In genomic region chr16:76371614-76371917, GRCm38 (mm10) we compare ENCODE assay signal across 8 mouse cellular contexts. TPM values are rescaled to one million over a fixed set of nuclear protein-coding genes. Genes with fewer than 3 reads are reported as not detected.
DNase-seq lines count a peak whose midpoint lies in the region; ATAC-seq and TF ChIP-seq lines count a peak whose summit lies in the region.

No protein-coding gene starts in this region.

- no peaks in the 10 kb centered on the region for H3K27me3 ChIP-seq in embryonic facial prominence, embryonic 11.5 days (ENCODE audit: control insufficient read depth, insufficient read depth, low read length)
- H3K27me3 ChIP-seq in intestine, embryonic 15.5 days (replicated peaks) = no peaks in the 10 kb centered on the region
- no peaks in the 10 kb centered on the region for H3K27me3 ChIP-seq in neural tube, embryonic 14.5 days (ENCODE audit: control insufficient read depth, insufficient read depth, low read length)

- peak overlapping the region; percentile 99; the same call in 1 of the 2 replicates for H3K27ac ChIP-seq in embryonic facial prominence, embryonic 11.5 days (replicated peaks; ENCODE audit: low read depth, low read length)
- peak overlapping the region; percentile 99; the same call in 1 of the 2 replicates for H3K27ac ChIP-seq in intestine, embryonic 15.5 days
- H3K27ac ChIP-seq in neural tube, embryonic 14.5 days (ENCODE audit: low read depth, low read length) = no peak overlapping the region

- no peaks in the 10 kb centered on the region for H3K9me3 ChIP-seq in embryonic facial prominence, embryonic 11.5 days (replicated peaks; ENCODE audit: control insufficient read depth, low read length)
- no peaks in the 10 kb centered on the region for H3K9me3 ChIP-seq in intestine, embryonic 15.5 days
- no peaks in the 10 kb centered on the region for H3K9me3 ChIP-seq in neural tube, embryonic 14.5 days (ENCODE audit: control insufficient read depth, low read length)

- DNase-seq in lung, adult 2 months = no peak
- DNase-seq in lung, adult 18-20 months = no peak
- no peak for DNase-seq in embryonic facial prominence, embryonic 11.5 days (ENCODE audit: low spot score)
- DNase-seq in frontal cortex, postnatal 14 days (ENCODE audit: low spot score in 2 of 2) = no peak
- no peak for DNase-seq in yolk sac, embryonic 10.5 days (ENCODE audit: low spot score)

- WGBS in lung, adult 2 months = 5% methylated on average over 7 of the region's 7 CpGs
- WGBS in embryonic facial prominence, embryonic 11.5 days = 3% methylated on average over 7 of the region's 7 CpGs
- WGBS in intestine, embryonic 15.5 days = under 1% methylated on average over 7 of the region's 7 CpGs
- 3% methylated on average over 7 of the region's 7 CpGs for WGBS in neural tube, embryonic 14.5 days

- H3K9ac ChIP-seq in embryonic facial prominence, embryonic 11.5 days (replicated peaks; ENCODE audit: low read length) = peak overlapping the region; percentile 98
- peak overlapping the region; percentile 94 for H3K9ac ChIP-seq in intestine, embryonic 15.5 days
- H3K9ac ChIP-seq in neural tube, embryonic 14.5 days (replicated peaks; ENCODE audit: low read depth, low read length) = peak overlapping the region; percentile 93; the same call in 1 of the 2 replicates

- H3K36me3 ChIP-seq in embryonic facial prominence, embryonic 11.5 days (replicated peaks; ENCODE audit: control insufficient read depth, insufficient read depth, low read depth, low read length) = no peaks in the 10 kb centered on the region
- no peaks in the 10 kb centered on the region for H3K36me3 ChIP-seq in intestine, embryonic 15.5 days
- H3K36me3 ChIP-seq in neural tube, embryonic 14.5 days (ENCODE audit: control insufficient read depth, insufficient read depth, low read length) = no peaks in the 10 kb centered on the region

- no peak for TF ChIP-seq POLR2A in lung, adult 2 months (IDR thresholded peaks at IDR 0.05; ENCODE audit: borderline replicate concordance, extremely low read depth, low read depth, low read length)

- peak overlapping the region; percentile 64 for H3K4me2 ChIP-seq in embryonic facial prominence, embryonic 11.5 days (ENCODE audit: low read depth, low read length)
- peak overlapping the region; percentile 56 for H3K4me2 ChIP-seq in intestine, embryonic 15.5 days (replicated peaks)
- peak overlapping the region; percentile 56 for H3K4me2 ChIP-seq in neural tube, embryonic 14.5 days (ENCODE audit: low read depth, low read length)

- TF ChIP-seq CTCF in lung, adult 2 months (IDR thresholded peaks at IDR 0.05; ENCODE audit: insufficient read depth, low read length) = no peak

- peaks cover 11% of the 10 kb centered on the region for H3K4me1 ChIP-seq in lung, adult 2 months (ENCODE audit: control insufficient read depth, insufficient read depth, low read length)
- H3K4me1 ChIP-seq in embryonic facial prominence, embryonic 11.5 days (ENCODE audit: control insufficient read depth, insufficient read depth, low read length) = no peaks in the 10 kb centered on the region
- H3K4me1 ChIP-seq in intestine, embryonic 15.5 days (replicated peaks) = peaks cover 17% of the 10 kb centered on the region
- peaks cover 15% of the 10 kb centered on the region; the same call in 1 of the 2 replicates for H3K4me1 ChIP-seq in neural tube, embryonic 14.5 days (ENCODE audit: control insufficient read depth, insufficient read depth, low read length)

- peak overlapping the region; percentile 80 for H3K4me3 ChIP-seq in lung, adult 2 months (replicated peaks; ENCODE audit: extremely low read depth, low read depth, low read length)
- H3K4me3 ChIP-seq in embryonic facial prominence, embryonic 11.5 days (ENCODE audit: low read depth, low read length) = peak overlapping the region; percentile 95
- H3K4me3 ChIP-seq in intestine, embryonic 15.5 days (replicated peaks) = peak overlapping the region; percentile 87
- peak overlapping the region; percentile 84 for H3K4me3 ChIP-seq in neural tube, embryonic 14.5 days (ENCODE audit: low read depth, low read length)

- no peak for ATAC-seq in embryonic facial prominence, embryonic 11.5 days (replicated peaks; ENCODE audit: insufficient number of reproducible peaks, low FRiP score, low TSS enrichment, low read depth)
- no peak for ATAC-seq in intestine, embryonic 15.5 days
- no peak for ATAC-seq in neural tube, embryonic 14.5 days (ENCODE audit: low read depth)
- no peak for ATAC-seq in inflammation-experienced regulatory T-cells, adult 6 months

RNA-seq across cellular contexts. Expression of gene Nrip1, which starts 2.1 kb away (rescaled TPM):
- 7.6 and 8.0 TPM in 2 replicates for polyA plus RNA-seq in lung, adult 2 months (2012; rRNA removed)
- 29.0 and 43.0 TPM in 2 replicates for polyA plus RNA-seq in embryonic facial prominence, embryonic 11.5 days (2014; fragmentation: Nextera tagmentation; extraction: Ambion mirVana)
- polyA plus RNA-seq in intestine, embryonic 15.5 days (2015; fragmentation: Nextera tagmentation; extraction: Ambion mirVana) = 34.5 and 36.6 TPM in 2 replicates
- polyA plus RNA-seq in neural tube, embryonic 14.5 days (2014; fragmentation: Nextera tagmentation; extraction: Ambion mirVana) = 36.1 and 40.4 TPM in 2 replicates
- polyA plus RNA-seq in inflammation-experienced regulatory T-cells, adult 6 months (2017; shearing (Covaris generic)) = 10 to 100 TPM; 26.2 to 66.5 (median 54.1) TPM
